Mouse (Mus musculus) adrenal gland, postnatal 4 days (tissue): Measurements from ENCODE around the gene Svopl. TPM values are rescaled to one million over a fixed set of nuclear protein-coding genes. Genes with fewer than 3 reads are reported as not detected.

Experiments
- DNase-seq, 2 experiments: peaks; one replicate each; pipeline ENCODE4 v3.0.0; 2021 to 2022; ENCODE audit warnings: low spot score in 2 of 2, mixed read lengths in 2 of 2
- total RNA-seq, 2 experiments: library from RNA; stranded (reverse); gene quantifications; 2 replicates each; pipeline ENCODE4 v1.2.3; 2021

The Svopl gene
- total RNA-seq, 2 experiments from 2014 or later, result 3.3 to 4.6 TPM

GRCm38 (mm10) chr6:38032801-38033566, 13.8 kb downstream of the Svopl start:
- DNase-seq, result no peak

- DNase-seq, result no peak
Measured at GRCm38 (mm10) chr6:38031924-38032540, 14.8 kb downstream of the Svopl start.

GRCm38 (mm10) chr6:38028205-38028604, 18.6 kb downstream of the Svopl start:
- no peak for DNase-seq

GRCm38 (mm10) chr6:38027771-38028170, 19.0 kb downstream of the Svopl start:
- DNase-seq, result no peak

GRCm38 (mm10) chr6:38023284-38023683, 23.5 kb downstream of the Svopl start:
- DNase-seq, result no peak

GRCm38 (mm10) chr6:38021406-38021805, 25.4 kb downstream of the Svopl start:
- no peak for DNase-seq

- no peak for DNase-seq
Measured at GRCm38 (mm10) chr6:38012829-38013228, 34.0 kb downstream of the Svopl start.

GRCm38 (mm10) chr6:38007459-38007858, 39.3 kb downstream of the Svopl start:
- no peak for DNase-seq

GRCm38 (mm10) chr6:37967386-37967785, 79.4 kb downstream of the Svopl start:
- DNase-seq, result no peak

GRCm38 (mm10) chr6:37951306-37951705, 95.5 kb downstream of the Svopl start:
- no peak for DNase-seq

GRCm38 (mm10) chr6:37936498-37936897, 110.3 kb downstream of the Svopl start:
- DNase-seq, result no peak

Other genes with a start within 250 kb of the Svopl start
- gene Trim24, start 176.2 kb downstream of the Svopl start, total RNA-seq, result 10 to 100 TPM; 64.1 to 74.7 TPM
- 10 to 100 TPM in 1 of 2 experiments, not detected in 1; 13.9 TPM for gene Tmem213, start 62.3 kb upstream of the Svopl start, total RNA-seq
- gene Atp6v0a4, start 77.6 kb upstream of the Svopl start, total RNA-seq, result 10 to 100 TPM in 1 of 2 experiments, 1 to 10 TPM in 1; 3.8 to 12.0 TPM
- 10 to 100 TPM in 1 of 2 experiments, 1 to 10 TPM in 1; 9.1 to 12.2 TPM for gene D630045J12Rik, start 207.0 kb upstream of the Svopl start, total RNA-seq